Mouse (Mus musculus): ENCODE measurements around the gene H2-Aa.
A peak's percentile ranks its signal among the peaks of the same experiment; 100 is the strongest.

H2-Aa gene

DNA sequence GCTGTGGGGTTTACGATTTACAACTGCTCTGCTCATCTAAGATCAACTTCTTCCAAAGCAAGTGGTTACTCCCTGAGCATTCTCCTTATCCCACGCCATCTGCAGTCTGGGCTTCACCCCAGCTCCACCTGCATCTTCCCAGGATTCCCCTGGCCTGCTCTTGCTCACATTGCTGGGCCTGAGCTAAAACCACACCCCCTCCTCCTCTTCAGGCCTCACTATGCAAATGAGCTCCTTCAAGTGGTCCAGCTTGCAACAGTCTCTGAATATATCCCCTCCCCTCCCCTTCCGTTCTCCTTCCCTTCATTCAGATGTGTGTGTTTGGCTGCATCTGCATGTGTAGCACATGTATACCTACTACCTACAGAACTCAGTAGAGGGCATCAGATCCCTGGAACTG, 11.7 kb upstream of the H2-Aa start:
- DNase-seq = no peak

DNA sequence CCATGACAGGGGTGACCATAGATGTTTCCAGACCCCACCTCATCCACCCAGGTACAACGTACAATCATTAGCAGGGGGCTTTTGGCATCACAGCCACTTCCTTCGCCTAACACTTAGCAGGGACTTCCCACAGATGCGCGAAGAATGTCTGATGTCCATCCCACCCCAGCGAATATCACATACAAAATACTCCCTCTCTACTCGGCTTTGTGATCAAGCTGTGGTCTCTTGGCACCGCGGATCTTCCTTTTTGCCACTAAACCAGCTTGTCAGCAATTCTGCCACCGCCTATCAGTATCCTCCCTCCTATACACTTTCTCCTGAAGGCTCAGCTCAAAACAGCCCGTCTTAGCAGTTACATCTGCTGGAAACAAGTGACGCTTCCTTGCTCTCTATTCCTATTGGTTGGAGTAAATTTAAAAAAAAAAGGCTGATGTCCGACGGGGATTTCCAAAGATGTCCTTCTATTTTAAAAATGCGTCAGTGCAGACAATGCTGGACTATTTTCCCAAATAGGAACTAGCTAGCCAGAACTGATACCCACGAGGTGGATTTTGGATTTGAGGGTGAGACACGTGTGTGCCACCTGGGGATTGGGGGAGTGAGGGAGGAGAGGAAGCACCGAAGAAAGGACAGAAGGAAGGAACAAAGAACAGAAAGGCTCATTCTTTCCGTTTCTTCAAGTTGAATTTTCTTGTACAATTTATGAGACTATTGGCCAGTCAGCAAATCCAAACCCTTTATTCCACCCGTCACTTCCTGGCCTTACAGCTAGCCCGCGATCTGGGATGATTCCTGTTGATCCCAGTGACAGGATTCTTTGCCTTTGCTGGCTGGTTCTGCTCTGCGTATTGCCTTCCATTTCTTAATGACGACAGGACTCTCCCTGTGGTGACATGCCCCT, 8.5 kb upstream of the H2-Aa start:
- DNase-seq = peak; percentile 60 to 81

- no peak for DNase-seq
Observed at GRCm38 (mm10) chr17:34295307-34295706, 7.7 kb upstream of the H2-Aa start.

DNA sequence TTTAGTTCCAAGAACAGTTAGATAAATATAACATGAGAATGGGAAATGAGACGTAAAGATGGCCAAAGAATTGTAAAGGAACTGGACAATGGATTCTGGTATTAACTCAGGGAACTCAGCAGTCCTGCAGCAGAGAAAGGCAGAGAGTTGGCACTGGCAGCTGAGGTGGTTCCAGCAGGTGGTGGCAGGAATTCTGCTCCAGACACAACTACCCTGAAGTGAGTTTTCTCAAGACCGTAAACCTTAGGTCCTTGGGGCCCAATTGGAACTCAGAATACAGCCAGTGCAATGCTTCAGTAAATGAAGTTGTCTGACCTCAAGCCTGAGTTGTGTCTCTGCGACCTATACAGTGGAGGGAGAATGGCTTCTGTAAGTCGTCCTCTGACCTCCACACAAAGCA, 6.6 kb upstream of the H2-Aa start:
- no peak for DNase-seq

- DNase-seq = no peak
Observed at GRCm38 (mm10) chr17:34293533-34293932, 5.9 kb upstream of the H2-Aa start.

DNA sequence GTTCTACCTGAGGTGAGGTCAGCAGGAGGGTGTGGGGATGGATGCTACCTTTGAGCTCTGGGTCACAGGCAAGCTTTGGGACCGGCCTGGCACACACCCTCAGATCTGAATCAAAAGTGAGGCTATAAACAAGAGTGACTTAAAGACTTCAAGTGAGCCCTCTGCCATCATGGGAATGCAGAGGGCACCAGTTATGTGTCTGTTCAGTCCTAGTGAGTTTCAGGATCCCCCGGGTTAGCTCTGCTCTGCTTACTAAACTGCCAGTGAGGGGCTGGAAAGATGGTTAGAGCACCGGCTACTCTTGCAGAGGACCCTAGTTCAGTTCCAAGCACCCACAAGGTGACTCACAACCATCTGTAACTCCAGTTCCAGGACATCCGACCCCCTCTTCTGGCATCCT, 4.9 kb upstream of the H2-Aa start:
- no peak for DNase-seq

DNA sequence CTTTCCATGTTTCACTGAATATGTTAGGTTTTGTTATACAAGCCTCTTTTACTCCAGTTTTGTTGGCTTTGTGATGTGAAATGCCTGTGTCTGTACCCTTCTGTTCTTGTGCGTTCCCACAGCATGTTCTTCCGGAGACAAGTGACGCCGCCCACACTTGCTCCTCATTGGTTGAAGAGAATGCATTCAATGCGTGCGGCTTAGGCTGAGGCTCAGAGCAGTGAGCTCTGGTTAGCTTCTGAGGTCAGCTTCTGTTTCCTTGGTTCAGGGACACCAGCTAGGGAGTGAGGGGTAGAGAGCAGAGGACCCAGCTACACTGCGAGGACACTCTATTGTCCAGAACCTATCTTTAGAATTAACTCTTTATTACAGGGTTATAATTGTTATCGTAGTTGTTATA, 4.0 kb upstream of the H2-Aa start:
- DNase-seq = peak; percentile 86 to 89

DNA sequence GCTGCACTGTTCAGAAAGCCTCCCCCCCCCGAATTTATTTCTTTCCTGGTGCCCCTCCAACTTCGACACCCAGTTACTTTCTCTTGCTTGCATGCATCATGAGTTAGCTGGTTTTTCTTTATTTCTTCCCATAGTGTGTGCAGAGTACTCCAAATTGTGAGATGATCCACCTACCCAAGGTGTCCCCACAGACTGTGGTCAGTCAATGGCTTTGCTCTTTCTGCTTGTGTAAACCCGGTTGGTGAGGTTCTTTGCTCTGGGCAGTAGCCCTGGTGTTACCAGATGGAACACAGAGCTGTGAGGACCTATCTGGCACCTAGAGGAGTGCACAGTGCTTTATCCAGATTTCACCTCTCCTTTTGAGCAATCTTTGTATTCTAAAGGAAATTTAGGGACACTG, 508 bp upstream of the H2-Aa start:
- DNase-seq = no peak

- DNase-seq = no peak
Observed at GRCm38 (mm10) chr17:34286999-34287398, 624 bp downstream of the H2-Aa start.

GRCm38 (mm10) chr17:34286501-34286900, 1.1 kb downstream of the H2-Aa start:
- DNase-seq = no peak

DNA sequence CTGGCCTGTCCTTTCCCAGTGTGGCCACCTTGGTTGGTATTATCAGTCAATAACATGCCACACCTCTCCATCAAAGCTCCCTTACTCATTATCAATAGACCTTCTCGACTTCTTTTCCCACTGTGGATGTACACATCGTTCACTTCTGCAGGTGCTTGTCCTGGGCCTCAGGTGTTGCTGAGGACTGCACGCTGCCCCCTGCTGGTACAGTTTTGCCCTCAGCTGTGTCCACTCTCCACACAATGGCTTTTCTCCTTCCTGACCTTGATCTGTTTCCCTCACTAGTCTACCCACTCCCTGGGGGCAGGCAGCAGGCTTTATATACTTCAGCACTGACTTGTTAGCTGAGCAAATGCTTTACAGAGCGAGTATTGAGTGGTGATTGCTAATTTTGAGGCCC, 1.8 kb downstream of the H2-Aa start:
- peak in 1 of 2 experiments; percentile 21 for DNase-seq

GRCm38 (mm10) chr17:34285371-34285770, 2.3 kb downstream of the H2-Aa start:
- DNase-seq = no peak

DNA sequence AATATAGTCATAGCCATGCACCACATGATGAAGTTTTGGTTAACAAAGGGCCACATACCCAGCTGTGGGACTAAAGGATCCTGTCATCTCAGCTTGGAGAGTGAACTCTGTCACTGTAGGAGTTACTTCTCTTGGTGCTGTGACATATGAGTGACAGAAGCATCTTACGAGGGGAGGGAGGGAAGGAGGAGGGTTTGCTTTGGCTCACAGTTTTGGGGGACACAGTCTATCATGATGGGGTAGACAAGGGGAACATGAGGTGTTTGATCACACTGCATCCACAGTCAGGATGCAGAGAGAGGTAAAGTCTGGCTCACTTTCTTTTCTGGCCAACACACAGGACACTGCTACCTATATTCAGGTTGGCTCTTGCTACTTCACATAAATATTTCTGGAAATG, 5.8 kb downstream of the H2-Aa start:
- DNase-seq = no peak

GRCm38 (mm10) chr17:34280499-34281038, 7.1 kb downstream of the H2-Aa start:
- DNase-seq = no peak

GRCm38 (mm10) chr17:34272102-34272501, 15.5 kb downstream of the H2-Aa start:
- DNase-seq = no peak

DNA sequence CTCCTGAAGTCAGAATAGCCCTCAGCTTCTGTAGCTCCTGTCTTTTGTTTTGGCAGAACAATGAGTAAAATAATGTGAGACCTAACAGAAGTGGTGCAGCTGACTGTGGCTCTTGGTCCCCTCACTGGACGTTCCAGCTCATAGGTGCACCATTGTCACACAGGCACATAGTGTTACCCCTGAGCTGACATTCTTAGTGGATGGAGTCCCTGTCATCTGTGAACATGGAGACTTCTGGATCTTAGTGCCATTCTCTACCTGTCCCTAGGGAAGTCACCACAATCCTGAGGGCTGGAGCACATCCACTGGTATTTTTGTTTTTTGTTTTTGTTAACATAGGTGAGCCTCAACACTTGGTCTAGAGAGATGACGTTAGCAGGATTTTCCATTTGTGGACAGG, 16.7 kb downstream of the H2-Aa start:
- DNase-seq = no peak

- DNase-seq = no peak
Observed at GRCm38 (mm10) chr17:34270230-34270629, 17.4 kb downstream of the H2-Aa start.

DNA sequence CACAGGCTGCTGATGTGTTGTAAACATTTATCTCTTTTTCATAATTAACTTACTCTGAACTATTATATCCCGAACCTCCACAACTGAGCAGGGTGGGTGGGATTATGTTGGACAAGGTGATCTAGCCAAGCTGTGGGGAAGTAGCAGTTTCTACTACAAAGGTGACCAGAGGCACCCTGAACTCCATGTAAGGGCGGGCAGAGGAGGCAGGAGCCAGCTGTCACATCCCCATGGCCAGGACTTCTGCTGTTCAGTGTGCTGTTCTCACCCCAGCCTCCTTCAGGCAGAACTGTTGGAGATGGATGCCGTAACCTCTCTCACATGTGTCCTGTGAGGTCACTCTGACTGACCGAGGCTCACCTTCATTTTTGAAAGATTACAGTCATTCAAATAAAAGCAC, 17.8 kb downstream of the H2-Aa start:
- no peak for DNase-seq

GRCm38 (mm10) chr17:34268748-34269147, 18.9 kb downstream of the H2-Aa start:
- no peak for DNase-seq

- no peak for DNase-seq
Observed at GRCm38 (mm10) chr17:34268262-34268661, 19.4 kb downstream of the H2-Aa start.

DNA sequence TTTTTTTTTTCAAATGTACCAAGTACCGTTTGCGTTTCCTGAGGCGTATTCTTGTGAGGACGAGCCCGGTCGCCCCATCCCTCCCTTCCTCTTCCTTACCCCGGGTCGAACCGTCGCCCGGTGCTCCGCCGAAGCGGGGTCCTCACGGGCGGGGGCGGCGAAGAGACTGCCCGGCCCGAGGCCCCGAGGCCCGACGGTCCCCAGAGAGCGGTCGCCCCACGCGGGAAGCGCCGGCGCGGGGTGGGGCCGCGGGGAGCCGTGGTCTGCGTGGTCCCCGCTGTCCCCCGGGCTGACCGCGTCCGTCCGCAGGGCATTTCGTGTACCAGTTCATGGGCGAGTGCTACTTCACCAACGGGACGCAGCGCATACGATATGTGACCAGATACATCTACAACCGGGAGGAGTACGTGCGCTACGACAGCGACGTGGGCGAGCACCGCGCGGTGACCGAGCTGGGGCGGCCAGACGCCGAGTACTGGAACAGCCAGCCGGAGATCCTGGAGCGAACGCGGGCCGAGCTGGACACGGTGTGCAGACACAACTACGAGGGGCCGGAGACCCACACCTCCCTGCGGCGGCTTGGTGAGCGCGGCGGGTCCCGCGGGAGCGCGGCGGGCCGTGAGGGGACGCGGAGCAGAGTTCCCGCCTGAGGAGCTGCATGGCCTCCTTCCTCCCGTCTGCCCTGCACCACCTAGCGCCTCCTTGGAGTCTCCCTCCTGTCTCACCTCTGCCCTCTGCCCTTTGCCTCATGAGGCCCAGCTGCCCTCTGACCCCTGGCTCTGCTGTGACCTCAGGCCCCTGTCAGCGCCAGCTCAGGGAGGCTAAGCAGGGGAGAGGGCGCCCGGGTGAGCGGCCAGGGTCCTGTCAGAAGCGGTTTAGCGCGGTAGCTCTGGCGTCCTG, 22.9 kb downstream of the H2-Aa start:
- DNase-seq = peak in 1 of 2 experiments; percentile 14

DNA sequence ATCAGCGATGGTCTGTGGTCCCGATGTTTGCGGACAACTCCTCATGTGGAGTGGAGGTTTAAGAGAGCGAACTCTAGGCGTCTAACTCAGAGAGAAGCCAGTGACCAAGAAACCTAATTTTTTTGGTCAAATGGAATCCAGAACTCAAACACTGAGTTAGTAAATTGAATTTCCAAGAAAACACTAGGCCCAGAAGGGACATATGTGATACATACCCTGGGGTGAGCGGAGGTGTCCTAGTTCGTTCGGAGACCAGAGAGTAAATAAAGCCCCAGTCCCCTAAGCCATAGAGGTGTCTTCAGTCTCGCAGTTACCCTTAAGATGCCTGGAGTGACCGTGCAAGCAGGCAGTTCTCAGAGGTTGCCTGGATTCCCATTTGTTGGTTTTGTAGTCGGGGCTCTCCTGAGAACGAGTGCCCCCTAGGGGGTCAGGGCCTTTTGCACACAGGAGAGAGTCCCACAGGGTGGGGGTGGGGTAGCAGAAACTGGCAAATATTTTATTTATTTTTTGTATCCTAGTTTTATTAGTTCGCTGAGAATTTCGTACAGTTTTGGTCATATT, 23.7 kb downstream of the H2-Aa start:
- peak; percentile 11 to 34 for DNase-seq

GRCm38 (mm10) chr17:34263068-34263467, 24.6 kb downstream of the H2-Aa start:
- peak; percentile 84 to 85 for DNase-seq

Measured in cerebellum, postnatal 14 days (tissue).